Mouse (Mus musculus): ENCODE data around the gene Ehd1.

DNA sequence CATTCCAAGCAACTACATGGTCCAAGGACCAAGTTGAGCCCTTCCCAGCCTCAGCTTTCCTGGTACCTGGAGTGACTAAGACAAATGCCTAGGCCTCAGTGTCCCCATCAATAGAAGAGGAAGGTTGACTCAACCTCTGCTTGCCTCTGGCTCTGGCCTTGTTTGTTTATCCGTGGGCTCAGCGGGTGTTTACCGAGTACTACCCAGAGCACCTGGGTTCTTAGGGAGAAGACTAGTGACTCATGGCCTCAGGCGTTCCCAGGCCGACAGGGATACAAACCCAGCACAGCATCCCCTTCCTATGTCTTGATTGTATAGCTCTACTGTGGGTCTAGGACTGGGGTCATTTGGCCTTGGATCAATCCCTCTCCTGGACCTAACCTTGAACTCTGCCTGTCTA is 33.3 kb upstream of the Ehd1 start:
- TF ChIP-seq CTCF (IDR thresholded peaks at IDR 0.05; ENCODE audit: borderline replicate concordance, insufficient read depth, low read length) (no peak), POLR2A (IDR thresholded peaks at IDR 0.05; ENCODE audit: low read depth, low read length) (no peak)
